Mouse (Mus musculus): Measurements from ENCODE around the gene Mbtps1. TPM values are rescaled to one million over a fixed set of nuclear protein-coding genes. Genes with fewer than 3 reads are reported as not detected.

Mbtps1 gene
- total RNA-seq, 1 experiment: 167 TPM

- peaks cover 15% of the 10 kb centered on the region; the same call in 1 of the 2 replicates for H3K36me3 ChIP-seq (ENCODE audit: control insufficient read depth, insufficient read depth, low read length, poor library complexity, severe bottlenecking)
- TF ChIP-seq CHD2 (IDR thresholded peaks at IDR 0.05; ENCODE audit: low read depth, low read length) (no peak), HCFC1 (IDR thresholded peaks at IDR 0.05; ENCODE audit: borderline replicate concordance, insufficient read depth, low read length) (no peak), ZC3H11A (IDR thresholded peaks at IDR 0.05; ENCODE audit: borderline replicate concordance, low read depth, low read length) (no peak), ZNF384 (IDR thresholded peaks at IDR 0.05; ENCODE audit: low read depth, low read length) (no peak), MAFK (IDR thresholded peaks at IDR 0.05; ENCODE audit: insufficient read depth, low read depth, low read length) (no peak)
- no peak for DNase-seq (ENCODE audit: low read depth, low spot score)
- peak overlapping the region; percentile 67 for H3K9ac ChIP-seq (ENCODE audit: insufficient read depth, low read depth, low read length, poor library complexity, severe bottlenecking)
- peaks cover 0 to 8% of the 10 kb centered on the region in 2 experiments; a peak in 1 of 4 replicates for H3K4me1 ChIP-seq (ENCODE audit: control insufficient read depth in 2 of 2, insufficient read depth in 2 of 2, low read length in 2 of 2, poor library complexity in 1 of 2)
- H3K9me3 ChIP-seq (ENCODE audit: control insufficient read depth, insufficient read depth, low read depth, low read length): no peaks in the 10 kb centered on the region
- in situ Hi-C loops (cut with MboI; ENCODE audit: low sequenced_read_pairs in 2 of 2, unreplicated experiment in 2 of 2): no loop called here
- no peak overlapping the region for H3K27ac ChIP-seq (ENCODE audit: insufficient read depth, low read depth, low read length, poor library complexity, severe bottlenecking)
- peak overlapping the region in 1 of 2 experiments; percentile 34; a peak in 1 of 4 replicates for H3K4me3 ChIP-seq (ENCODE audit: insufficient read depth in 1 of 2, low read depth in 1 of 2, low read length in 2 of 2, poor library complexity in 1 of 2, severe bottlenecking in 1 of 2)
Measured at GRCm38 (mm10) chr8:119559402-119559720, 826 bp upstream of the Mbtps1 start.

GRCm38 (mm10) chr8:119557821-119558602 lies 523 bp downstream of the Mbtps1 start:
- no peak for DNase-seq (ENCODE audit: low read depth, low spot score)
- in situ Hi-C loops (cut with MboI; ENCODE audit: low sequenced_read_pairs in 2 of 2, unreplicated experiment in 2 of 2): no loop called here
- TF ChIP-seq HCFC1 (IDR thresholded peaks at IDR 0.05; ENCODE audit: borderline replicate concordance, insufficient read depth, low read length) (no peak), ZC3H11A (IDR thresholded peaks at IDR 0.05; ENCODE audit: borderline replicate concordance, low read depth, low read length) (no peak), CHD2 (IDR thresholded peaks at IDR 0.05; ENCODE audit: low read depth, low read length) (no peak), ZNF384 (IDR thresholded peaks at IDR 0.05; ENCODE audit: low read depth, low read length) (no peak), MAFK (IDR thresholded peaks at IDR 0.05; ENCODE audit: insufficient read depth, low read depth, low read length) (no peak)
- Histone ChIP-seq H3K36me3 (ENCODE audit: control insufficient read depth, insufficient read depth, low read length, poor library complexity, severe bottlenecking) (peaks cover 8% of the 10 kb centered on the region; the same call in 1 of the 2 replicates), H3K9me3 (ENCODE audit: control insufficient read depth, insufficient read depth, low read depth, low read length) (no peaks in the 10 kb centered on the region), H3K27ac (ENCODE audit: insufficient read depth, low read depth, low read length, poor library complexity, severe bottlenecking) (peak overlapping the region; percentile 80), H3K4me1 (ENCODE audit: control insufficient read depth in 2 of 2, insufficient read depth in 2 of 2, low read length in 2 of 2, poor library complexity in 1 of 2) (peaks cover 0 to 9% of the 10 kb centered on the region in 2 experiments; a peak in 2 of 4 replicates), H3K4me3 (ENCODE audit: insufficient read depth in 1 of 2, low read depth in 1 of 2, low read length in 2 of 2, poor library complexity in 1 of 2, severe bottlenecking in 1 of 2) (peak overlapping the region; percentile 87 to 95), H3K9ac (ENCODE audit: insufficient read depth, low read depth, low read length, poor library complexity, severe bottlenecking) (peak overlapping the region; percentile 99)

GRCm38 (mm10) chr8:119557132-119557531 lies 1.4 kb downstream of the Mbtps1 start:
- H3K9ac ChIP-seq (ENCODE audit: insufficient read depth, low read depth, low read length, poor library complexity, severe bottlenecking): peak overlapping the region; percentile 99
- no peak for TF ChIP-seq HCFC1 (IDR thresholded peaks at IDR 0.05; ENCODE audit: borderline replicate concordance, insufficient read depth, low read length)
- TF ChIP-seq ZNF384 (IDR thresholded peaks at IDR 0.05; ENCODE audit: low read depth, low read length): no peak
- TF ChIP-seq CHD2 (IDR thresholded peaks at IDR 0.05; ENCODE audit: low read depth, low read length): no peak
- no peak for TF ChIP-seq ZC3H11A (IDR thresholded peaks at IDR 0.05; ENCODE audit: borderline replicate concordance, low read depth, low read length)
- no peak for TF ChIP-seq MAFK (IDR thresholded peaks at IDR 0.05; ENCODE audit: insufficient read depth, low read depth, low read length)

GRCm38 (mm10) chr8:119555861-119556260 lies 2.7 kb downstream of the Mbtps1 start:
- in situ Hi-C loops (cut with MboI; ENCODE audit: low sequenced_read_pairs in 2 of 2, unreplicated experiment in 2 of 2): no loop called here
- no peaks in the 10 kb centered on the region for H3K9me3 ChIP-seq (ENCODE audit: control insufficient read depth, insufficient read depth, low read depth, low read length)
- H3K27ac ChIP-seq (ENCODE audit: insufficient read depth, low read depth, low read length, poor library complexity, severe bottlenecking): no peak overlapping the region
- peaks cover 4% of the 10 kb centered on the region; the same call in 1 of the 2 replicates for H3K36me3 ChIP-seq (ENCODE audit: control insufficient read depth, insufficient read depth, low read length, poor library complexity, severe bottlenecking)
- no peak overlapping the region for H3K4me3 ChIP-seq (ENCODE audit: insufficient read depth in 1 of 2, low read depth in 1 of 2, low read length in 2 of 2, poor library complexity in 1 of 2, severe bottlenecking in 1 of 2)
- no peak for DNase-seq (ENCODE audit: low read depth, low spot score)
- TF ChIP-seq ZNF384 (IDR thresholded peaks at IDR 0.05; ENCODE audit: low read depth, low read length) (no peak), MAFK (IDR thresholded peaks at IDR 0.05; ENCODE audit: insufficient read depth, low read depth, low read length) (no peak), ZC3H11A (IDR thresholded peaks at IDR 0.05; ENCODE audit: borderline replicate concordance, low read depth, low read length) (no peak), HCFC1 (IDR thresholded peaks at IDR 0.05; ENCODE audit: borderline replicate concordance, insufficient read depth, low read length) (no peak), CHD2 (IDR thresholded peaks at IDR 0.05; ENCODE audit: low read depth, low read length) (no peak)
- no peak overlapping the region for H3K9ac ChIP-seq (ENCODE audit: insufficient read depth, low read depth, low read length, poor library complexity, severe bottlenecking)
- peaks cover 0 to 14% of the 10 kb centered on the region in 2 experiments; a peak in 2 of 4 replicates for H3K4me1 ChIP-seq (ENCODE audit: control insufficient read depth in 2 of 2, insufficient read depth in 2 of 2, low read length in 2 of 2, poor library complexity in 1 of 2)

More at GRCm38 (mm10) chr8:119557132-119557531, 1.4 kb downstream of the Mbtps1 start:
- no peak for DNase-seq (ENCODE audit: low read depth, low spot score)
- peak overlapping the region; percentile 87 to 95 for H3K4me3 ChIP-seq (ENCODE audit: insufficient read depth in 1 of 2, low read depth in 1 of 2, low read length in 2 of 2, poor library complexity in 1 of 2, severe bottlenecking in 1 of 2)
- in situ Hi-C loops (cut with MboI; ENCODE audit: low sequenced_read_pairs in 2 of 2, unreplicated experiment in 2 of 2): no loop called here
- H3K27ac ChIP-seq (ENCODE audit: insufficient read depth, low read depth, low read length, poor library complexity, severe bottlenecking): no peak overlapping the region
- no peaks in the 10 kb centered on the region for H3K9me3 ChIP-seq (ENCODE audit: control insufficient read depth, insufficient read depth, low read depth, low read length)
- peaks cover 0 to 11% of the 10 kb centered on the region in 2 experiments; a peak in 2 of 4 replicates for H3K4me1 ChIP-seq (ENCODE audit: control insufficient read depth in 2 of 2, insufficient read depth in 2 of 2, low read length in 2 of 2, poor library complexity in 1 of 2)
- peaks cover 4% of the 10 kb centered on the region; the same call in 1 of the 2 replicates for H3K36me3 ChIP-seq (ENCODE audit: control insufficient read depth, insufficient read depth, low read length, poor library complexity, severe bottlenecking)

Measured in ES-E14 (cell line).